Mouse (Mus musculus): ENCODE results near the gene Npas2. TPM values are rescaled to one million over a fixed set of nuclear protein-coding genes. Genes with fewer than 3 reads are reported as not detected.

Npas2 gene
- polyA plus RNA-seq, 1 experiment from 2014 or later = 0.64 TPM

Other genes with a start within 250 kb of the Npas2 start
- gene Pdcl3, start 208.1 kb upstream of the Npas2 start, polyA plus RNA-seq (2015; fragmentation: Nextera tagmentation; extraction: Ambion mirVana) = 160 and 175 TPM in 2 replicates
- 528 and 550 TPM in 2 replicates for gene Rpl31, start 174.1 kb downstream of the Npas2 start, polyA plus RNA-seq (2015; fragmentation: Nextera tagmentation; extraction: Ambion mirVana)